Mouse (Mus musculus) left cerebral cortex, postnatal 10 days (tissue): ENCODE data around the gene Nxpe5. TPM values are rescaled to one million over a fixed set of nuclear protein-coding genes. Genes with fewer than 3 reads are reported as not detected.
A peak's percentile ranks its signal among the peaks of the same experiment; 100 is the strongest.
"Not testable (repeated sequence)": the region's sequence is repeated elsewhere in the genome, so short reads cannot be mapped to it uniquely, and the experiment has no call there.

ENCODE experiments used
- DNase-seq, 2 experiments: peaks; one replicate each; pipeline ENCODE4 v3.0.0; 2021 to 2022; ENCODE audit warnings: low spot score in 2 of 2, mixed read lengths in 1 of 2; ENCODE audit errors: extremely low spot score in 1 of 2
- intact Hi-C: fragments of 180-260 bp; cut with DNase I; formaldehyde crosslinking; loops from one replicate; pipeline ENCODE4 v1.15.1; 2025
- total RNA-seq, 2 experiments: library from RNA; stranded (reverse); gene quantifications; 2 replicates each; pipeline ENCODE4 v1.2.3; 2021

Nxpe5 gene
- total RNA-seq = under 1 TPM in 1 of 2 experiments, not detected in 1; 0.13 TPM

- intact Hi-C loops = no loop called here
- DNase-seq = no peak
These were observed at the start of gene Nxpe5 for GRCm38 (mm10) chr5:138225700-138226099. TSS of gene Nxpe5 (plus strand) at chr5:138225898.

GRCm38 (mm10) chr5:138186950-138187638 is 38.6 kb upstream of the Nxpe5 start, which contains the start of the genes Taf6 and Cnpy4:
TSS of gene Taf6 (minus strand) at chr5:138187451.
TSS of gene Cnpy4 (plus strand) at chr5:138187485.
- DNase-seq = peak; percentile 80 to 89
- intact Hi-C loops = no loop called here

- DNase-seq = peak; percentile 69 to 85
- intact Hi-C loops = no loop called here
These were observed 37.9 kb upstream of the Nxpe5 start for GRCm38 (mm10) chr5:138187661-138188306.

- intact Hi-C loops = no loop called here
- peak; percentile 72 to 85 for DNase-seq
These were observed 31.6 kb upstream of the Nxpe5 start, which contains the start of gene Mblac1 for GRCm38 (mm10) chr5:138193771-138194727. TSS of gene Mblac1 (plus strand) at chr5:138194314.

GRCm38 (mm10) chr5:138194755-138195345 is 30.8 kb upstream of the Nxpe5 start:
- intact Hi-C loops = no loop called here
- DNase-seq = peak in 1 of 2 experiments; percentile 51

GRCm38 (mm10) chr5:138195463-138195862 is 30.2 kb upstream of the Nxpe5 start:
- intact Hi-C loops = no loop called here
- no peak for DNase-seq

GRCm38 (mm10) chr5:138199576-138199975 is 26.1 kb upstream of the Nxpe5 start:
- DNase-seq = no peak

GRCm38 (mm10) chr5:138202086-138202485 is 23.6 kb upstream of the Nxpe5 start:
- no peak for DNase-seq
- intact Hi-C loops = loop anchor here (1.0 kb wide), 1 partner anchor 46 kb away; no protein-coding TSS in a partner anchor

More at GRCm38 (mm10) chr5:138199576-138199975, 26.1 kb upstream of the Nxpe5 start:
- intact Hi-C loops = no loop called here

- DNase-seq = no peak
- intact Hi-C loops = no loop called here
These were observed 18.4 kb upstream of the Nxpe5 start for GRCm38 (mm10) chr5:138207253-138207652.

GRCm38 (mm10) chr5:138207873-138208272 is 17.8 kb upstream of the Nxpe5 start:
- DNase-seq = no peak
- intact Hi-C loops = no loop called here

GRCm38 (mm10) chr5:138216632-138217031 is 9.1 kb upstream of the Nxpe5 start:
- intact Hi-C loops, DNase-seq: not testable (repeated sequence)

- intact Hi-C loops = no loop called here
- DNase-seq = no peak
These were observed 5.8 kb upstream of the Nxpe5 start for GRCm38 (mm10) chr5:138219864-138220263.

GRCm38 (mm10) chr5:138222111-138222510 is 3.6 kb upstream of the Nxpe5 start:
- intact Hi-C loops = no loop called here
- peak; percentile 74 to 86 for DNase-seq

- intact Hi-C loops = no loop called here
- peak in 1 of 2 experiments; percentile 34 for DNase-seq
These were observed 2.4 kb upstream of the Nxpe5 start for GRCm38 (mm10) chr5:138223287-138223686.

- no peak for DNase-seq
- intact Hi-C loops = no loop called here
These were observed 793 bp downstream of the Nxpe5 start for GRCm38 (mm10) chr5:138226491-138226890.

GRCm38 (mm10) chr5:138227367-138227766 is 1.7 kb downstream of the Nxpe5 start:
- no peak for DNase-seq
- intact Hi-C loops = no loop called here

GRCm38 (mm10) chr5:138228026-138228425 is 2.3 kb downstream of the Nxpe5 start:
- intact Hi-C loops = no loop called here
- peak in 1 of 2 experiments; percentile 39 for DNase-seq

- DNase-seq = no peak
- intact Hi-C loops = no loop called here
These were observed 3.8 kb downstream of the Nxpe5 start for GRCm38 (mm10) chr5:138229511-138229910.

- intact Hi-C loops = no loop called here
- no peak for DNase-seq
These were observed 8.1 kb downstream of the Nxpe5 start for GRCm38 (mm10) chr5:138233778-138234177.
